Mouse (Mus musculus): ENCODE results near the gene Itga2.

- no peak for TF ChIP-seq ZKSCAN1 (IDR thresholded peaks at IDR 0.05; ENCODE audit: low read depth, low read length)
- TF ChIP-seq ZNF384 (IDR thresholded peaks at IDR 0.05; ENCODE audit: low read depth, low read length), result no peak
Observed at GRCm38 (mm10) chr13:114915767-114916166, 16.1 kb downstream of the Itga2 start.

Data from MEL (cell line).